Mouse (Mus musculus): ENCODE measurements around the gene Rtp4. TPM values are rescaled to one million over a fixed set of nuclear protein-coding genes. Genes with fewer than 3 reads are reported as not detected.
A peak's percentile ranks its signal among the peaks of the same experiment; 100 is the strongest.

Gene Rtp4
- polyA plus RNA-seq, 1 experiment from 2014 or later, result 8.0 TPM

- Histone ChIP-seq H3K27ac (ENCODE audit: low read length) (no peak overlapping the region), H3K9me3 (ENCODE audit: control insufficient read depth, low read length) (no peaks in the 10 kb centered on the region), H3K4me2 (ENCODE audit: low read depth, low read length) (no peak overlapping the region), H3K36me3 (ENCODE audit: control insufficient read depth, insufficient read depth, low read length) (no peaks in the 10 kb centered on the region), H3K4me3 (ENCODE audit: low read length) (no peak overlapping the region), H3K4me1 (replicated peaks; ENCODE audit: control insufficient read depth, insufficient read depth, low read length) (peaks cover 53% of the 10 kb centered on the region), H3K9ac (ENCODE audit: low read length) (no peak overlapping the region), H3K27me3 (ENCODE audit: control insufficient read depth, insufficient read depth, low read depth, low read length) (no peaks in the 10 kb centered on the region)
- peak; percentile 59 for ATAC-seq (ENCODE audit: low read depth)
- 49% methylated on average over 10 of the region's 10 CpGs for WGBS
Observed at GRCm38 (mm10) chr16:23518567-23519369, 1.3 kb upstream of the Rtp4 start.

- Histone ChIP-seq H3K4me1 (replicated peaks; ENCODE audit: control insufficient read depth, insufficient read depth, low read length) (peaks cover 53% of the 10 kb centered on the region), H3K27me3 (ENCODE audit: control insufficient read depth, insufficient read depth, low read depth, low read length) (no peaks in the 10 kb centered on the region), H3K4me3 (ENCODE audit: low read length) (peak overlapping the region; percentile 39; the same call in 1 of the 2 replicates), H3K9ac (ENCODE audit: low read length) (no peak overlapping the region; the same call in 1 of the 2 replicates), H3K4me2 (ENCODE audit: low read depth, low read length) (peak overlapping the region; percentile 46), H3K27ac (ENCODE audit: low read length) (no peak overlapping the region), H3K36me3 (ENCODE audit: control insufficient read depth, insufficient read depth, low read length) (no peaks in the 10 kb centered on the region), H3K9me3 (ENCODE audit: control insufficient read depth, low read length) (no peaks in the 10 kb centered on the region)
- WGBS, result 0% methylated on average over 1 of the region's 1 CpGs
- no peak for ATAC-seq (ENCODE audit: low read depth)
Observed at GRCm38 (mm10) chr16:23519771-23520170, 320 bp upstream of the Rtp4 start.

GRCm38 (mm10) chr16:23521092-23521491, 1.0 kb downstream of the Rtp4 start:
- no peaks in the 10 kb centered on the region for H3K27me3 ChIP-seq (ENCODE audit: control insufficient read depth, insufficient read depth, low read depth, low read length)
- ATAC-seq (ENCODE audit: low read depth), result no peak
- peaks cover 3% of the 10 kb centered on the region; the same call in 1 of the 2 replicates for H3K9me3 ChIP-seq (ENCODE audit: control insufficient read depth, low read length)
- WGBS, result 39% methylated on average over 5 of the region's 5 CpGs
- H3K9ac ChIP-seq (ENCODE audit: low read length), result no peak overlapping the region
- H3K4me3 ChIP-seq (ENCODE audit: low read length), result no peak overlapping the region
- H3K4me1 ChIP-seq (replicated peaks; ENCODE audit: control insufficient read depth, insufficient read depth, low read length), result peaks cover 49% of the 10 kb centered on the region
- H3K4me2 ChIP-seq (ENCODE audit: low read depth, low read length), result no peak overlapping the region; the same call in 1 of the 2 replicates
- no peak overlapping the region for H3K27ac ChIP-seq (ENCODE audit: low read length)
- no peaks in the 10 kb centered on the region for H3K36me3 ChIP-seq (ENCODE audit: control insufficient read depth, insufficient read depth, low read length)

GRCm38 (mm10) chr16:23522081-23522480, 2.0 kb downstream of the Rtp4 start:
- no peak overlapping the region for H3K27ac ChIP-seq (ENCODE audit: low read length)
- H3K4me1 ChIP-seq (replicated peaks; ENCODE audit: control insufficient read depth, insufficient read depth, low read length), result peaks cover 46% of the 10 kb centered on the region
- no peak overlapping the region for H3K4me2 ChIP-seq (ENCODE audit: low read depth, low read length)
- no peak overlapping the region for H3K4me3 ChIP-seq (ENCODE audit: low read length)
- H3K9me3 ChIP-seq (ENCODE audit: control insufficient read depth, low read length), result peaks cover 3% of the 10 kb centered on the region; the same call in 1 of the 2 replicates
- no peak overlapping the region for H3K9ac ChIP-seq (ENCODE audit: low read length)
- WGBS, result 83% methylated on average over 5 of the region's 5 CpGs
- H3K27me3 ChIP-seq (ENCODE audit: control insufficient read depth, insufficient read depth, low read depth, low read length), result no peaks in the 10 kb centered on the region
- ATAC-seq (ENCODE audit: low read depth), result no peak
- H3K36me3 ChIP-seq (ENCODE audit: control insufficient read depth, insufficient read depth, low read length), result no peaks in the 10 kb centered on the region

GRCm38 (mm10) chr16:23529186-23529585, 9.1 kb downstream of the Rtp4 start:
- H3K9ac ChIP-seq (ENCODE audit: low read length), result no peak overlapping the region
- WGBS, result 58% methylated on average over 4 of the region's 4 CpGs
- ATAC-seq (ENCODE audit: low read depth), result no peak
- H3K36me3 ChIP-seq (ENCODE audit: control insufficient read depth, insufficient read depth, low read length), result no peaks in the 10 kb centered on the region
- H3K27ac ChIP-seq (ENCODE audit: low read length), result no peak overlapping the region
- no peak overlapping the region for H3K4me2 ChIP-seq (ENCODE audit: low read depth, low read length)
- no peaks in the 10 kb centered on the region for H3K27me3 ChIP-seq (ENCODE audit: control insufficient read depth, insufficient read depth, low read depth, low read length)
- H3K9me3 ChIP-seq (ENCODE audit: control insufficient read depth, low read length), result peaks cover 3% of the 10 kb centered on the region; the same call in 1 of the 2 replicates
- no peaks in the 10 kb centered on the region for H3K4me1 ChIP-seq (replicated peaks; ENCODE audit: control insufficient read depth, insufficient read depth, low read length)
- no peak overlapping the region for H3K4me3 ChIP-seq (ENCODE audit: low read length)

GRCm38 (mm10) chr16:23533707-23534106, 13.6 kb downstream of the Rtp4 start:
- H3K27me3 ChIP-seq (ENCODE audit: control insufficient read depth, insufficient read depth, low read depth, low read length), result no peaks in the 10 kb centered on the region
- H3K36me3 ChIP-seq (ENCODE audit: control insufficient read depth, insufficient read depth, low read length), result no peaks in the 10 kb centered on the region
- H3K4me3 ChIP-seq (ENCODE audit: low read length), result no peak overlapping the region
- no peak overlapping the region for H3K9ac ChIP-seq (ENCODE audit: low read length)
- 51% methylated on average over 3 of the region's 3 CpGs for WGBS
- no peaks in the 10 kb centered on the region for H3K4me1 ChIP-seq (replicated peaks; ENCODE audit: control insufficient read depth, insufficient read depth, low read length)
- no peak for ATAC-seq (ENCODE audit: low read depth)
- no peak overlapping the region for H3K27ac ChIP-seq (ENCODE audit: low read length)
- H3K4me2 ChIP-seq (ENCODE audit: low read depth, low read length), result no peak overlapping the region
- no peaks in the 10 kb centered on the region for H3K9me3 ChIP-seq (ENCODE audit: control insufficient read depth, low read length)

GRCm38 (mm10) chr16:23541046-23541445, 21.0 kb downstream of the Rtp4 start:
- Histone ChIP-seq H3K4me2 (ENCODE audit: low read depth, low read length) (no peak overlapping the region), H3K27me3 (ENCODE audit: control insufficient read depth, insufficient read depth, low read depth, low read length) (no peaks in the 10 kb centered on the region), H3K4me3 (ENCODE audit: low read length) (no peak overlapping the region), H3K27ac (ENCODE audit: low read length) (peak overlapping the region; percentile 23; the same call in 1 of the 2 replicates), H3K4me1 (replicated peaks; ENCODE audit: control insufficient read depth, insufficient read depth, low read length) (peaks cover 6% of the 10 kb centered on the region), H3K9me3 (ENCODE audit: control insufficient read depth, low read length) (no peaks in the 10 kb centered on the region), H3K9ac (ENCODE audit: low read length) (no peak overlapping the region), H3K36me3 (ENCODE audit: control insufficient read depth, insufficient read depth, low read length) (no peaks in the 10 kb centered on the region)
- ATAC-seq (ENCODE audit: low read depth), result peak; percentile 98
- WGBS, result 22% methylated on average over 4 of the region's 4 CpGs

- Histone ChIP-seq H3K27me3 (ENCODE audit: control insufficient read depth, insufficient read depth, low read depth, low read length) (no peaks in the 10 kb centered on the region), H3K4me2 (ENCODE audit: low read depth, low read length) (no peak overlapping the region), H3K4me1 (replicated peaks; ENCODE audit: control insufficient read depth, insufficient read depth, low read length) (peaks cover 6% of the 10 kb centered on the region), H3K36me3 (ENCODE audit: control insufficient read depth, insufficient read depth, low read length) (no peaks in the 10 kb centered on the region), H3K9ac (ENCODE audit: low read length) (no peak overlapping the region), H3K4me3 (ENCODE audit: low read length) (no peak overlapping the region), H3K27ac (ENCODE audit: low read length) (no peak overlapping the region), H3K9me3 (ENCODE audit: control insufficient read depth, low read length) (no peaks in the 10 kb centered on the region)
- no peak for ATAC-seq (ENCODE audit: low read depth)
- WGBS, result 57% methylated on average over 4 of the region's 4 CpGs
Observed at GRCm38 (mm10) chr16:23542866-23543265, 22.8 kb downstream of the Rtp4 start.

GRCm38 (mm10) chr16:23544361-23544760, 24.3 kb downstream of the Rtp4 start:
- H3K9ac ChIP-seq (ENCODE audit: low read length), result no peak overlapping the region
- H3K4me2 ChIP-seq (ENCODE audit: low read depth, low read length), result no peak overlapping the region
- H3K36me3 ChIP-seq (ENCODE audit: control insufficient read depth, insufficient read depth, low read length), result no peaks in the 10 kb centered on the region
- H3K27me3 ChIP-seq (ENCODE audit: control insufficient read depth, insufficient read depth, low read depth, low read length), result no peaks in the 10 kb centered on the region
- no peak overlapping the region for H3K4me3 ChIP-seq (ENCODE audit: low read length)
- WGBS, result 44% methylated on average over 7 of the region's 7 CpGs
- no peak for ATAC-seq (ENCODE audit: low read depth)
- H3K4me1 ChIP-seq (replicated peaks; ENCODE audit: control insufficient read depth, insufficient read depth, low read length), result peaks cover 6% of the 10 kb centered on the region
- no peaks in the 10 kb centered on the region for H3K9me3 ChIP-seq (ENCODE audit: control insufficient read depth, low read length)
- no peak overlapping the region for H3K27ac ChIP-seq (ENCODE audit: low read length)
